Mouse (Mus musculus) layer of hippocampus, postnatal 10 days (tissue): ENCODE measurements at regions not wholly inside any gene's neighbourhood (a gene's known extent, or its start where the extent isn't known, plus 50 kb on each side); places are given as distances from the start of the nearest gene placed in this dataset.

Experiments
- DNase-seq, 2 experiments: peaks; one replicate each; pipeline ENCODE4 v3.0.0; 2021; ENCODE audit warnings: low spot score in 2 of 2

GRCm38 (mm10) chr11:10798079-10798478, 315.9 kb upstream of the Vwc2 start:
- no peak for DNase-seq

- no peak for DNase-seq
Measured at GRCm38 (mm10) chr11:10840191-10840590, 273.8 kb upstream of the Vwc2 start.

- peak in 1 of 2 experiments; percentile 7 for DNase-seq
Measured at GRCm38 (mm10) chr11:10841083-10841482, 272.9 kb upstream of the Vwc2 start.

- DNase-seq: no peak
Measured at GRCm38 (mm10) chr11:10872267-10872666, 241.8 kb upstream of the Vwc2 start.

- peak in 1 of 2 experiments; percentile 4 for DNase-seq
Measured at GRCm38 (mm10) chr11:10893302-10893701, 220.7 kb upstream of the Vwc2 start.

- DNase-seq: no peak
Measured at GRCm38 (mm10) chr11:10923998-10924397, 190.0 kb upstream of the Vwc2 start.

- DNase-seq: no peak
Measured at GRCm38 (mm10) chr11:10952914-10953313, 161.1 kb upstream of the Vwc2 start.
